Mouse (Mus musculus) thymus, adult 2 months (tissue): ENCODE measurements around the gene Chrna4. TPM values are rescaled to one million over a fixed set of nuclear protein-coding genes. Genes with fewer than 3 reads are reported as not detected.

ENCODE experiments used
- DNase-seq: peaks from one replicate; pipeline ENCODE4 v3.0.0; 2021
- H3K27ac ChIP-seq: fragments of 200-500 bp; 2 replicates; pipeline ENCODE4 v1.5.1; 2012; ENCODE audit warnings: low read length, control low read depth; ENCODE audit not compliant: control insufficient read depth, insufficient read depth
- H3K27me3 ChIP-seq: fragments of 200-500 bp; 2 replicates; pipeline ENCODE4 v1.6.1; 2012; ENCODE audit warnings: mild to moderate bottlenecking, low read length, moderate library complexity, mixed read lengths; ENCODE audit not compliant: control insufficient read depth, insufficient read depth
- H3K36me3 ChIP-seq: fragments of 200-500 bp; 2 replicates; pipeline ENCODE4 v1.6.1; 2012; ENCODE audit warnings: mild to moderate bottlenecking, low read length, moderate library complexity; ENCODE audit not compliant: control insufficient read depth, insufficient read depth
- H3K4me1 ChIP-seq: fragments of 200-500 bp; replicated peaks from 2 replicates; pipeline ENCODE4 v1.6.1; 2012; ENCODE audit warnings: low read length; ENCODE audit not compliant: control insufficient read depth, insufficient read depth
- H3K4me3 ChIP-seq: fragments of 200-500 bp; 2 replicates; pipeline ENCODE4 v1.5.1; 2012; ENCODE audit warnings: mild to moderate bottlenecking, low read length, control low read depth, moderate library complexity; ENCODE audit not compliant: control insufficient read depth, insufficient read depth
- CTCF ChIP-seq: fragments of 200-500 bp; IDR thresholded peaks from 2 replicates; pipeline ENCODE4 v1.5.1; 2012; ENCODE audit warnings: mild to moderate bottlenecking, control low read depth, low read length, moderate library complexity, borderline replicate concordance; ENCODE audit not compliant: control insufficient read depth, poor library complexity, insufficient read depth; ENCODE audit errors: extremely low read depth
- POLR2A ChIP-seq: fragments of 200-500 bp; IDR thresholded peaks from 2 replicates; pipeline ENCODE4 v1.6.1; 2012; ENCODE audit warnings: mild to moderate bottlenecking, low read length, control low read depth, moderate library complexity; ENCODE audit not compliant: control insufficient read depth, poor library complexity, insufficient read depth; ENCODE audit errors: extremely low read depth
- whole genome bisulfite sequencing: fragments of 180-500 bp; shearing (Covaris S2); methylation state at CpG from one replicate; pipeline ENCODE4 v1.1.7; 2018; 5-methylcytosine and 5-hydroxymethylcytosine counted together
- polyA plus RNA-seq: library from polyadenylated mRNA; depleted of rRNA; stranded (reverse); fragments of >200 nt; gene quantifications from 2 replicates; pipeline ENCODE4 v1.2.3, GENCODE M21; 2012; rRNA removed

Chrna4 gene
- 0.18 and 0.27 TPM in 2 replicates for polyA plus RNA-seq

- 80% methylated on average over 3 of the region's 3 CpGs for WGBS
- DNase-seq: no peak
- Histone ChIP-seq H3K27ac (no peak within 1 kb of the TSS), H3K4me1 (no peaks in the 10 kb centered on the region), H3K36me3 (no peaks in the 10 kb centered on the region), H3K4me3 (no peak within 1 kb of the TSS), H3K27me3 (peaks cover 5% of the 10 kb centered on the region; the same call in 1 of the 2 replicates)
- TF ChIP-seq POLR2A: no peak
Measured at GRCm38 (mm10) chr2:181043437-181043836, at the start of gene Chrna4. Gene Chrna4 (minus strand): TSS chr2:181043546.

- TF ChIP-seq CTCF (no peak), POLR2A (no peak)
- Histone ChIP-seq H3K27ac (no peak overlapping the region), H3K27me3 (no peaks in the 10 kb centered on the region), H3K36me3 (no peaks in the 10 kb centered on the region), H3K4me1 (no peaks in the 10 kb centered on the region), H3K4me3 (no peak overlapping the region)
- no peak for DNase-seq
- 42% methylated on average over 3 of the region's 3 CpGs for WGBS
Measured at GRCm38 (mm10) chr2:181090123-181090522, 46.8 kb upstream of the Chrna4 start.

GRCm38 (mm10) chr2:181084997-181085396, 41.7 kb upstream of the Chrna4 start:
- Histone ChIP-seq H3K4me1 (no peaks in the 10 kb centered on the region), H3K27me3 (no peaks in the 10 kb centered on the region), H3K36me3 (no peaks in the 10 kb centered on the region), H3K4me3 (no peak overlapping the region), H3K27ac (no peak overlapping the region)
- 78% methylated on average over 8 of the region's 8 CpGs for WGBS
- DNase-seq: no peak
- TF ChIP-seq POLR2A: no peak
- no peak for TF ChIP-seq CTCF

DNA sequence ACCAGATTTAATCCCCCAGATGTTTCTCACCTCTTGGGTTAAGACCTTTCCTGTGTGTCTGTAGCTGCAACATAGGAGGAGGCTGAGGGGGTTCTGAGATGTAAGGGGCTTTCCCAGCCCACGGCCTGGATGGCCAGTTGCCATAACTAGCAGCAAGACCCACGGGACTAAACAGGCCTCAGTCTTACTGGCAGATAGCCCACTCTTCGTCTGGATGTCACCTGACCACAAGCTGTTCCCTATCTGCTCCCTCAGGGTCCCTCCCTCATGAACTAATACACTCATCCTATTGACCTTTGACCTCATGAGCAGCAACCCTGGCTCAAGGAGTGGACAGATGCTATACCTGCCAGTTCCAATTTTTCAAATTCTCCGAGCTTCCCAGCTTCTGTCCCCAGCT, 40.6 kb upstream of the Chrna4 start:
- Histone ChIP-seq H3K27ac (no peak overlapping the region), H3K4me3 (no peak overlapping the region), H3K4me1 (no peaks in the 10 kb centered on the region), H3K36me3 (no peaks in the 10 kb centered on the region), H3K27me3 (no peaks in the 10 kb centered on the region)
- WGBS: 43% methylated on average over 4 of the region's 4 CpGs
- DNase-seq: no peak
- TF ChIP-seq POLR2A: no peak
- no peak for TF ChIP-seq CTCF

GRCm38 (mm10) chr2:181080886-181081285, 37.5 kb upstream of the Chrna4 start:
- 56% methylated on average over 5 of the region's 5 CpGs for WGBS

DNA sequence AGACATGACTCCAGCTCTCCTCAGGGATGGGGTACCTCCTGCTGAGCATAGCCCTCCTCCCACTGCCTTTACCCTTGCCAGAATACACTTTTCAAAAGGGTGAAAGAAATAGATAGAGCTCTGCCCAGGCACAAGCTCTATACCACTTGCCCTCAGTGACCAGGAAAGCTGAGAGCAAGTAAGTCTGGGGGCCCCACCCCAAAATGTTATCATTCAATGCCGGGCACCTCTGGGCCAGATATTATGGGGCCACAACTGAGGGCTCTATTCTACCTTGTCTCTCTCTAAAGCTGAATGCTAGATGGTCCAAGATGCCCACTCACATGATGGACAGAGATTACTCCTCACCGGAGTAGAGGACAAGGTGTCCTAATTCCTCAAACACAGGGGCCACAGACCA, 36.2 kb upstream of the Chrna4 start:
- Histone ChIP-seq H3K4me3 (no peak overlapping the region), H3K27ac (no peak overlapping the region), H3K36me3 (no peaks in the 10 kb centered on the region), H3K4me1 (no peaks in the 10 kb centered on the region), H3K27me3 (no peaks in the 10 kb centered on the region)
- 89% methylated on average over 2 of the region's 2 CpGs for WGBS
- TF ChIP-seq CTCF (no peak), POLR2A (no peak)
- no peak for DNase-seq

More at GRCm38 (mm10) chr2:181080886-181081285, 37.5 kb upstream of the Chrna4 start:
- Histone ChIP-seq H3K27ac (no peak overlapping the region), H3K4me1 (no peaks in the 10 kb centered on the region), H3K36me3 (no peaks in the 10 kb centered on the region), H3K27me3 (no peaks in the 10 kb centered on the region), H3K4me3 (no peak overlapping the region)
- no peak for DNase-seq
- TF ChIP-seq POLR2A (no peak), CTCF (no peak)

GRCm38 (mm10) chr2:181078908-181079307, 35.6 kb upstream of the Chrna4 start:
- H3K36me3 ChIP-seq: no peaks in the 10 kb centered on the region
- H3K4me3 ChIP-seq: no peak overlapping the region
- 85% methylated on average over 2 of the region's 2 CpGs for WGBS
- no peaks in the 10 kb centered on the region for H3K4me1 ChIP-seq
- H3K27me3 ChIP-seq: no peaks in the 10 kb centered on the region
- no peak overlapping the region for H3K27ac ChIP-seq
- TF ChIP-seq POLR2A (no peak), CTCF (no peak)
- no peak for DNase-seq
